Mouse (Mus musculus): ENCODE data around the gene Bex6. TPM values are rescaled to one million over a fixed set of nuclear protein-coding genes. Genes with fewer than 3 reads are reported as not detected.

Bex6 gene
- not detected in 2 replicates for total RNA-seq (2014; rRNA removed)
- polyA plus RNA-seq (2015; fragmentation: Nextera tagmentation; extraction: Ambion mirVana): not detected in 2 replicates

DNA sequence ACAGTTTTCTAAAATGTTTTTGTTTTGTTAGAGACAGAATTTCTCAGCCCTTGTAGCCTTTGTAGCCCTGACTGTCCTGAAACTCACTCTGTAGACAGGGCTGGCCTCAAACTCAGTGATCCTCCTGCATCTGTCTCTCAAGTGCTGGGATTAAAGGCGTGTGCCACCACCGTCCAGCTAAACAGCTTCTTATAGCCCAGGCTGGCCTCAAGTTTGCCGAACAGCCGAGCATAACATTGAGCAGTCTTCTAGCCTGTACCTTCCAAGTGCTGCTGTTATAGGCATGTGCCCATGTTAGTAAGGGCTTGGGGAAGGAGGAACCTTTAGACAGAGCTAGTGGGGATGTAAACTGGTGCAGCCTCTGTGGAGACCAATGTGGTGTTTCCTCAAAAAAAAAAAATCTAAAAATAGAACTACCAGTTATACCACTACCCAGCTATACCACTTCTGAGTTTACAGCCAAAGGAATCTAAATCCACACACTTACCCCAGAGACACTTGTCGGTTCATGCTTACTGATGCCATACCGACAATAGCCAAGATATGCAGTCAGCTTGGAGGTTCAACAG is at the start of gene Bex6:
Gene Bex6, plus strand, starts transcription at position 491 of the 569 bp plus-strand sequence.
- no peaks in the 10 kb centered on the region for H3K27me3 ChIP-seq (ENCODE audit: insufficient read depth, low read length)
- DNase-seq: no peak
- no peak for TF ChIP-seq CTCF (IDR thresholded peaks at IDR 0.05; ENCODE audit: low read depth)
- WGBS: 87% methylated on average over 6 of the region's 6 CpGs
- no peak within 1 kb of the TSS for H3K4me2 ChIP-seq (ENCODE audit: low read depth)
- H3K4me3 ChIP-seq (ENCODE audit: low read depth, low read length): no peak within 1 kb of the TSS
- H3K9me3 ChIP-seq (ENCODE audit: low read length): no peaks in the 10 kb centered on the region
- H3K4me1 ChIP-seq (ENCODE audit: insufficient read depth): no peaks in the 10 kb centered on the region
- ATAC-seq: no peak
- H3K9ac ChIP-seq: no peak within 1 kb of the TSS
- H3K36me3 ChIP-seq (ENCODE audit: insufficient read depth): no peaks in the 10 kb centered on the region
- no peak within 1 kb of the TSS for H3K27ac ChIP-seq (ENCODE audit: low read depth, low read length)

DNA sequence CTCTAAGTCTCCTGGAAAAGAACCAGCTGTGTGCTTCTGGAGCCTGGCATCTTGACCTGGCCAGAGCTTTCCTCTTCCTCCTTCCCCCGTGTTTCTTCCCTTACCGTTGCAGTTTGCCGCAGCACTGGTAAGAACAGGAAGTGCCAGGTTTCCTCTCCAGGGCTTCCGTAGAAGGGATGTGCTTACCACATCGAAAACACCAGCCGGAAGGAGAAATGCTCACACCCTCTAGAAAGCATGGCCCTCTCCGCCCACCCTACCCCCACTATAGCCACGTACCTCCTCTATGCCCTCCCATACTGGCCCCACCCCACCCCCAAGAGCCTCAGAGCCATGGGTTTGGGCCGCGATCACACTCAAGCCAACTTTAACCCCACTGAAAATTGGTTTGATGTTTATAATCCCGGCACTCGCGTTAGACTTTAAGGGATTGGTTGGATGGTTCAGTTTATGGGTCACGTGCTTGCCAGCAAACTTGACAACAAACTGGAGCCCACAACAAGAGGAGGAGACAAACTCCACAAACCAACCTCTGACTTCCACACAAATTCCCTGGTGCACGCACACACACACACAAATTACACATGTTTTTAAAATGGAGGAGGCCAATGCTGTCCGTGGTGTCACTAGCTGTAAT is 49.3 kb upstream of the Bex6 start:
- Histone ChIP-seq H3K27ac (ENCODE audit: low read depth, low read length) (no peak overlapping the region), H3K27me3 (ENCODE audit: insufficient read depth, low read length) (no peaks in the 10 kb centered on the region), H3K4me2 (ENCODE audit: low read depth) (no peak overlapping the region), H3K4me3 (ENCODE audit: low read depth, low read length) (no peak overlapping the region), H3K9me3 (ENCODE audit: low read length) (no peaks in the 10 kb centered on the region), H3K36me3 (ENCODE audit: insufficient read depth) (no peaks in the 10 kb centered on the region), H3K4me1 (ENCODE audit: insufficient read depth) (no peaks in the 10 kb centered on the region), H3K9ac (no peak overlapping the region)
- ATAC-seq (no peak), DNase-seq (no peak)
- no peak for TF ChIP-seq CTCF (IDR thresholded peaks at IDR 0.05; ENCODE audit: low read depth)
- WGBS: 81% methylated on average over 16 of the region's 16 CpGs

DNA sequence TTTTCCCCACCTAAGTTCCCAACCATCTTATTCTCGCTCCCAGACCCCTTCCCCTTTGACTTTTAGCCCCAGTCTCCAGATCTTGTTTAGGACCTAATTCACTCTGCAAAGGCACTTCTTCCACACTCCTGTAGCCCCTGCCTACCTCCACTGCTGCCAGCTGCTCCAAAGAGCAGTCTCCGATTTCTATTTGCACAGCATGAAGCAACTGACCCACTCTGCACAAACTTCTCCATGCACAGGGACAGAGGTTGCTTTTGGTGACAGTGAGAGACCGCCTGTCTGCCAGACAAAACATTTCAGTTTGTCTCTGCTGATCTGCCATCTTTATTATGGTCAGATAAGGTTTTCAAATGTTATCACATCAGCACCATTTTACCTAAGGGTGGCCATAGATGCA is 46.5 kb upstream of the Bex6 start:
- no peak overlapping the region for H3K9ac ChIP-seq
- 90% methylated on average over 3 of the region's 3 CpGs for WGBS
- H3K27ac ChIP-seq (ENCODE audit: low read depth, low read length): no peak overlapping the region

DNA sequence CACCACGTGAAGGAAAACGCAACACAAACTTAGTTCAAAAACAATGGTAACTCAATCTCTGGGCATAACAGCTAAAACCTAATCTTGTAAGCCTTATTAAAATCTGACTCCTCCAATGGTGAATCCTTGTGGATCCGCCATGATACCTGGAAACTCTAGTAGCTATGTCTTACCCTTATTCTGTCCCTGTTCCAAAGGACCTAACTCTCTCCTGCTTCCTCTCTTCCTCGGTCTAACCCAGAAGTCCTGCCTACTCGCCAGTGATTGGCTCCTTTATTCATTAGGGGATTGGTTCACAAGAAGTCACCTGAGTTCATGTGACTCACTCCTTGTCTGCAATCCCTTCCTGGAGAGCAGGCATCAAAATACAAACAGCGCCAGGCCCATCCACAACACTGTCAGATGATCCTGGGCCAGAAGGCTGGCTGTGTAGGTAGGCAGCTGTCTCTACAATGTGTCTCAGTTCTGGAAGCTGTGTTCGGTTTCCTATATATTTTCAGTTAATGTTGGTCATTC is 43.7 kb upstream of the Bex6 start:
- no peak overlapping the region for H3K4me3 ChIP-seq (ENCODE audit: low read depth, low read length)
- H3K27me3 ChIP-seq (ENCODE audit: insufficient read depth, low read length): no peaks in the 10 kb centered on the region
- ATAC-seq (no peak), DNase-seq (no peak)
- no peak overlapping the region for H3K4me2 ChIP-seq (ENCODE audit: low read depth)
- H3K36me3 ChIP-seq (ENCODE audit: insufficient read depth): no peaks in the 10 kb centered on the region
- H3K4me1 ChIP-seq (ENCODE audit: insufficient read depth): no peaks in the 10 kb centered on the region
- WGBS: 84% methylated on average over 7 of the region's 7 CpGs
- no peaks in the 10 kb centered on the region for H3K9me3 ChIP-seq (ENCODE audit: low read length)
- no peak overlapping the region for H3K27ac ChIP-seq (ENCODE audit: low read depth, low read length)
- H3K9ac ChIP-seq: no peak overlapping the region
- no peak for TF ChIP-seq CTCF (IDR thresholded peaks at IDR 0.05; ENCODE audit: low read depth)

More for the DNA sequence above, 46.5 kb upstream of the Bex6 start:
- ATAC-seq: no peak
- H3K9me3 ChIP-seq (ENCODE audit: low read length): no peaks in the 10 kb centered on the region
- no peak for DNase-seq
- H3K4me2 ChIP-seq (ENCODE audit: low read depth): no peak overlapping the region
- no peak for TF ChIP-seq CTCF (IDR thresholded peaks at IDR 0.05; ENCODE audit: low read depth)
- no peaks in the 10 kb centered on the region for H3K36me3 ChIP-seq (ENCODE audit: insufficient read depth)
- H3K27me3 ChIP-seq (ENCODE audit: insufficient read depth, low read length): no peaks in the 10 kb centered on the region
- no peaks in the 10 kb centered on the region for H3K4me1 ChIP-seq (ENCODE audit: insufficient read depth)
- H3K4me3 ChIP-seq (ENCODE audit: low read depth, low read length): no peak overlapping the region

DNA sequence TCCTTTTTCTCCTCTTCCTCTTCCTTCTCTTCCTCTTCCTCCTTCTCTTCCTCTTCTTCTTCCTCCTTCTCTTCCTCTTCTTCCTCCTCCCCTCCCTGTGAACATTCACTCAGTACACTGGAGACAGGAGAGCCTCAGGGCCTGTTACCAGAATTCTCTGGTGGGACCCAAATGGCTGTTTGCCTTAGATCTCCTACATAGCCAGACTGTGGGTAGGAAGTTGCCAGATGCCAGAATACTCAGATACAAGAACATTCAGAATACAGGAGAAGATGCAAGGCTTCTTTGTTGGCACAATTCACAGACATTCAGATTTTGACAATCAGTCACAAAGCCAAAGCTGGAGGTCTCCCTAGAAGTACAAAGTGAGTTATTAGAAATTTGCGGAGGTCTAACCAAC is 40.7 kb upstream of the Bex6 start:
- WGBS: 97% methylated on average over 1 of the region's 1 CpGs
- H3K9ac ChIP-seq: no peak overlapping the region
- H3K27me3 ChIP-seq (ENCODE audit: insufficient read depth, low read length): no peaks in the 10 kb centered on the region
- 0 out of 2 replicates have a peak, but pooled peaks cover 10% of the 10 kb centered on the region for H3K36me3 ChIP-seq (ENCODE audit: insufficient read depth)
- no peak overlapping the region for H3K4me3 ChIP-seq (ENCODE audit: low read depth, low read length)
- DNase-seq (no peak), ATAC-seq (no peak)
- H3K9me3 ChIP-seq (ENCODE audit: low read length): no peaks in the 10 kb centered on the region
- H3K4me1 ChIP-seq (ENCODE audit: insufficient read depth): no peaks in the 10 kb centered on the region
- H3K27ac ChIP-seq (ENCODE audit: low read depth, low read length): no peak overlapping the region
- H3K4me2 ChIP-seq (ENCODE audit: low read depth): no peak overlapping the region
- TF ChIP-seq CTCF (IDR thresholded peaks at IDR 0.05; ENCODE audit: low read depth): no peak

DNA sequence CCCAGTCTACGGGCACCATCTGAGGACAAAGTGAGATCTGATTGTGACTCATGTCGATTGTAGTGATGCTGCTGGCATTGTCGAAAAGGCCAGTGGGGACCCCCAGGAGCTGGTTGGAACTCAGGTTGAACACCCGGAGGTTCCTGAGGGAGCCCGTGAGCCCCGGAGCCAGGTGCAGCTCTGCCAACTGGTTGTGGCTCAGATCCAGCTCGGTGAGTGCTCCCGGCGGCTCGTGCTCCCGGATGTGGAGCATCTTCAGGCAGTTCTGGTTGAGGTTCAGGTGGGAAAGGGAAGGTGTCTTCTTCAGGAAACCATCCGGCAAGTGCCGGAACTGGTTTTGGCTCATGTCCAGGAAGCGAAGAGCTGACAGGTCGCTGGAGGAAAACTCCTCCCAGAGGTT is 35.9 kb upstream of the Bex6 start:
- WGBS: 93% methylated on average over 15 of the region's 15 CpGs
- Histone ChIP-seq H3K4me2 (ENCODE audit: low read depth) (no peak overlapping the region), H3K27ac (ENCODE audit: low read depth, low read length) (no peak overlapping the region), H3K27me3 (ENCODE audit: insufficient read depth, low read length) (no peaks in the 10 kb centered on the region), H3K9me3 (ENCODE audit: low read length) (no peaks in the 10 kb centered on the region), H3K9ac (no peak overlapping the region), H3K4me3 (ENCODE audit: low read depth, low read length) (no peak overlapping the region), H3K36me3 (ENCODE audit: insufficient read depth) (0 out of 2 replicates have a peak, but pooled peaks cover 10% of the 10 kb centered on the region), H3K4me1 (ENCODE audit: insufficient read depth) (no peaks in the 10 kb centered on the region)
- ATAC-seq (no peak), DNase-seq (no peak)
- no peak for TF ChIP-seq CTCF (IDR thresholded peaks at IDR 0.05; ENCODE audit: low read depth)

DNA sequence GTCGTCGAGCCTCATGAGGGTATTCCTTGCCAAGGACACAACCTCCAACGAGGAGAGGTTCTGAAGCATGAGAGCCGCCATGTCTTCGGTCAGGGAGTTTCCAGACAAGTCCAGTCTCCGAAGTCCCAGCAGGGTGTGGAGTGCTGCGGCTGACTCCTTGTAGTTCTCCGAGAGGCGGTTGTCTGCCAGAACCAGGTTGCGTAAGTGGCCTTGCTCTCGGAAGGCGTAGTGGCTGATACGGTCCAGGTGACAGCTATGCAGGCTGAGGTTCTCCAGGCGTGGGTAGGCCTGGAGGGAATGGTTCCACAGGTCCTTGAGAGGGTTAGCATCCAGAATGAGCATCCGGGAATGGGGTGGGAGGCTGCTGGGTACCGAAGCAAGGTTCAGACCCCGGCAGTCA is 35.0 kb upstream of the Bex6 start:
- ATAC-seq (no peak), DNase-seq (no peak)
- H3K9me3 ChIP-seq (ENCODE audit: low read length): no peaks in the 10 kb centered on the region
- 92% methylated on average over 17 of the region's 17 CpGs for WGBS
- no peaks in the 10 kb centered on the region for H3K27me3 ChIP-seq (ENCODE audit: insufficient read depth, low read length)
- no peak for TF ChIP-seq CTCF (IDR thresholded peaks at IDR 0.05; ENCODE audit: low read depth)
- H3K4me2 ChIP-seq (ENCODE audit: low read depth): no peak overlapping the region
- 0 out of 2 replicates have a peak, but pooled peaks cover 10% of the 10 kb centered on the region for H3K36me3 ChIP-seq (ENCODE audit: insufficient read depth)
- no peak overlapping the region for H3K27ac ChIP-seq (ENCODE audit: low read depth, low read length)
- no peak overlapping the region for H3K4me3 ChIP-seq (ENCODE audit: low read depth, low read length)
- H3K4me1 ChIP-seq (ENCODE audit: insufficient read depth): no peaks in the 10 kb centered on the region
- H3K9ac ChIP-seq: no peak overlapping the region

Data from forebrain, postnatal 0 days (tissue).